Mouse (Mus musculus) adrenal gland, adult (tissue): ENCODE data around the gene Lactbl1.

ENCODE experiments used
- DNase-seq, 2 experiments: peaks; one replicate each; pipeline ENCODE4 v3.0.0; 2022 to 2023; ENCODE audit warnings: low spot score in 1 of 2; ENCODE audit not compliant: inconsistent age in 2 of 2

The Lactbl1 gene

DNA sequence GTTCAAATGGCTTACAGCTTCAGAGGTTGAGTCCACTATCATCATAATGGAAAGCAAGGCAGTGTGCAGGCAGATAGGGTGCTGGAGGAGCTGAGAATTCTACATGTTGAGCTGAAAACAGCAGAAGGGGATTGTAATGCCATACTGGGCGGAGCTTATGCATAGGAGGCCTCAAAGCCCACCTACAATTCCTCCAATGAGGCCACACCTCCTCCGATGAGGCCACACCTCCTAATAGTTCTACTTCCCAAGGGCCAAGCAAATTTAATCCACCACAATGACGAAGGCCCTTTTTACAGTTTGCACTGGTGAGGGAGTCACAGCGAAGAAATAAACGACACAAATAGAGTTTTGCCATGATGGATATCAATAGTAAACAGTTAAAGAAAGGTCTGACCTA lies 14.1 kb downstream of the Lactbl1 start:
- no peak for DNase-seq

DNA sequence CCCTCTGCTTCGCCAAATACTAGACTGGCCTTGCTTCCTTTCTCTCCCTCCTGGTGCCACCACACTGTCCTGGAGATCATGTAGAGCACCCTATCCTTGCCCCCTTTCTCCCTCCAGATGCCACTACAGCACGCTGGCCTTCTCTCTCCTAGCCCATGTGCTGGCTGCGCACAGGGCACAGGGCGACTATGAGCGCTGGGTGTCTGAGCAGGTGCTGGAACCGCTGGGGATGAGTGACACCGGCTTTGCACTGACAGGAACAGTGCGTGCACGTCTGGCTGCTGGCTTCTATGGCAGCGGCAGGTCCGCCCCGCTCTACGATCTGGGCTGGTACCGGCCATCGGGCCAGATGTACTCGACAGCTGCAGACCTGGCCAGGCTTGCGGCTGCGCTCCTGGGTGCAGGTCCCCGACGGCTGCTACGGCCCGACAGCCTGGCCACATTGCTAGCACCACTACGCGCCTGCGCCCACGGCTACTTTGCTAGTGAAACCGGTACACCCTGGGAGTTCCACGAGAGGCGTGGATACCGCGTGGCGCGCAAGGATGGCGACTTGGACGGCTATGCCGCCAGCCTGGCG lies 14.7 kb downstream of the Lactbl1 start:
- peak in 1 of 2 experiments; percentile 30 for DNase-seq

- DNase-seq = peak in 1 of 2 experiments; percentile 30
These were observed 15.3 kb downstream of the Lactbl1 start for GRCm38 (mm10) chr4:136637563-136638229.

GRCm38 (mm10) chr4:136638230-136638750 lies 15.9 kb downstream of the Lactbl1 start:
- DNase-seq = no peak

DNA sequence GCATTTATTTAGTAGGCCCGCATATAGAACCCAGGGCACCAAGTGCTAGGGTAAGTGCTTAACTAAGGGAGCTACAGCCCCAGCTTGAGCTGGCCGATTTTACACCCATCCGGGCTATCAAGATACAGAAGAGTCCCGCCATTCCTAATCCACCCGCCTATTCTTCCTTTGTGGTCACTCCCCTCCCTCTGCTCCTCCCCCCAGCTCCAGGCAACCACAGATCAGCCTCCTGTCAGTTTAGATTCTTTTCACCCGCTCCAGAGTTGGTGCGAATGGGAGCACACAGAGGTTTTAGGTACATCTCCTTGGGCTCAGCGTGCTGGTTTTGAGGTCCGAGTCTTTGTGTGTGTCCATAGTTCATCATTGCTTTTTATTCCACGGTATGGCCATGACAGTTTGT lies 16.5 kb downstream of the Lactbl1 start:
- DNase-seq = no peak

GRCm38 (mm10) chr4:136648922-136649479 lies 26.6 kb downstream of the Lactbl1 start:
- DNase-seq = peak; percentile 72 to 93

- no peak for DNase-seq
These were observed 27.2 kb downstream of the Lactbl1 start for GRCm38 (mm10) chr4:136649480-136650196.

DNA sequence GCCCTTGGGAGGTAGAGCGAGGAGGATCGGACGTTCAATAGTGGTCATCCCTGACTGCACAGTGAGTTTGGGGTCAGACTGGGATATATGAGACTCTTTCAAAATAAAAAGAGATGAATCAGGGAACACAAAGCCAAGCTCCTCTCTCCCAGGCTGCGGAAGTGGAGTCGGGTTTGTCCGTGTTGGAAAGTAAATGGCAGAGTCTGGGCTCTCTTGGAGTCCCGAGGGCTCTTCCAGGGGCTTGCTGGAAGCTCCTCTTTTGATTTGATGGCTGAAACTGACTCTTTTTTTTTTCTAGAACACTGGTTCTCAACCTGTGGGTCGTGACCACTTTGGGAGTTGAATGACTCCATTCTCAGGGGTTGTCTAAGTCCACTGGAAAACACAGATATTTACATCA lies 27.8 kb downstream of the Lactbl1 start:
- no peak for DNase-seq

- DNase-seq = peak in 1 of 2 experiments; percentile 64
These were observed 29.0 kb downstream of the Lactbl1 start for GRCm38 (mm10) chr4:136651357-136651811.

DNA sequence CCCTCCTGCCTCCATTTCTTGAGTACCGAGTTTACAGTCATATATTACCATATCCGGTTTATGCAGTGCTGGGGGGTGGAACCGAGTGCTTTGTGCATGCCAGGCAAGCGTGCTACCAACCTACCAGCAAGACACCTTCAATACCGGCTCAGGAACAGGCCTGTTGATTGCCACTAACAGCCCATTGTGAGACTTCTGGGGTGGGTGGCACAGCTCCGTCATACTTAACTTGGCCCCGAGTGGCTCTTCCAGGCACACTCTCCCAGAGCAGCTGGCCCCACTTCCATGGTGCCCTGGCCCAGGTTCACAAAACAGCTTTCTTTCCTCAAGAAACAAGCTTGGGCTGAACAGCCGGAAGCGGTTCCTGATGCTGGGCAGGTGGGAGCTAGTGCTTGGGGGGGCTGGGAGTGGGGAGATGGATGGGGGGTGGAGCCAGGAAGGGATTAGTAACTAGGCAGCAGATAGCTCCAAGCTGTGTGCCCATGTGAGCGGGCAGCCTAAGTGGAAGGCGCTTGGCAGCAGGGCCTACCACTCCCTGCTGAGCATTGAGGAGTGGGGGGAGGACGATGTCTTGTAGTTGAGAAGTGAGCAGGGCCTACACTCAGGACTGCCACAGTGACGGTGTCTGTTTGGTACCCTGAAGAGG lies 29.6 kb downstream of the Lactbl1 start:
- no peak for DNase-seq

- peak in 1 of 2 experiments; percentile 36 for DNase-seq
These were observed 30.1 kb downstream of the Lactbl1 start for GRCm38 (mm10) chr4:136652528-136652910.

GRCm38 (mm10) chr4:136653019-136653418 lies 30.6 kb downstream of the Lactbl1 start:
- no peak for DNase-seq

- no peak for DNase-seq
These were observed 31.3 kb downstream of the Lactbl1 start for GRCm38 (mm10) chr4:136653692-136654234.

- no peak for DNase-seq
These were observed 35.5 kb downstream of the Lactbl1 start for GRCm38 (mm10) chr4:136657914-136658313.

DNA sequence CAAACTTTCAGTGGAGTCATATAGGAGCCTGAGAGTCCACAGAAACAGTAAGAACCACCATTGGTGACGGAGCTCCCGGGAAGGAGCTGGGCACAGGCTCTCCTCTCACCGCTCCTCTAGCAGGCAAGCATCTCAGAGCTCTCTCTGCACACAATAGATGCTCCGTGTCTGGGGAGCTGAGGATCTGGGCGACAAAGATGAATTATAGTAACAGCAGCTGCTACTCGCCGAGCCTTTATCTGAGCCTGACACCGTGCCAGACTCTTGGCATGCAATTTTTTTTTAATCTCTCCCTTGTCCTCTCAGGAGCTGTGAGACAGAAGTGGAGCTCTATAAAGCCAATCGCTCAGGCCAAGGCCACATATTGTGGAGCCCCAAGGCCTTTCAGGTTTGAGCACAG lies 42.6 kb downstream of the Lactbl1 start:
- DNase-seq = no peak

GRCm38 (mm10) chr4:136666002-136666401 lies 43.6 kb downstream of the Lactbl1 start:
- DNase-seq = no peak

DNA sequence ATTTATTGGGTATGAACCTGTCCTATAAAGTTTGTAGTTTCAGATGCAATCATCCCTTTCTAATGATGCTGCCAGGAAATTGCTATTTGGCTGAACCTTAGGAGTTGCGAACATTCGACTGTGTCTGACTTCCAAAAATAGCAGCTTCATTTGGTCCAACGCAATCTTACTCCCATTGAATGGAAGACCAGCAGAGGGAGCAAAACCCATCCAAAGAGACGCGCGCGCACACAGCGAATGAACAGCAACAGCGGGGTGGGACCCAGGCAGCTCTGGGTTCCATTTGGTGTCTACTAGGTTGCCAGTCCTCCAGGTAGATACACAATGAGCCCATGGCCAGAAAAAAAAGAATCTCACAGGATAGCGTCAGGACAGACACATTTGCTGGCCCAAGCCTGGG lies 45.3 kb downstream of the Lactbl1 start:
- DNase-seq = no peak

DNA sequence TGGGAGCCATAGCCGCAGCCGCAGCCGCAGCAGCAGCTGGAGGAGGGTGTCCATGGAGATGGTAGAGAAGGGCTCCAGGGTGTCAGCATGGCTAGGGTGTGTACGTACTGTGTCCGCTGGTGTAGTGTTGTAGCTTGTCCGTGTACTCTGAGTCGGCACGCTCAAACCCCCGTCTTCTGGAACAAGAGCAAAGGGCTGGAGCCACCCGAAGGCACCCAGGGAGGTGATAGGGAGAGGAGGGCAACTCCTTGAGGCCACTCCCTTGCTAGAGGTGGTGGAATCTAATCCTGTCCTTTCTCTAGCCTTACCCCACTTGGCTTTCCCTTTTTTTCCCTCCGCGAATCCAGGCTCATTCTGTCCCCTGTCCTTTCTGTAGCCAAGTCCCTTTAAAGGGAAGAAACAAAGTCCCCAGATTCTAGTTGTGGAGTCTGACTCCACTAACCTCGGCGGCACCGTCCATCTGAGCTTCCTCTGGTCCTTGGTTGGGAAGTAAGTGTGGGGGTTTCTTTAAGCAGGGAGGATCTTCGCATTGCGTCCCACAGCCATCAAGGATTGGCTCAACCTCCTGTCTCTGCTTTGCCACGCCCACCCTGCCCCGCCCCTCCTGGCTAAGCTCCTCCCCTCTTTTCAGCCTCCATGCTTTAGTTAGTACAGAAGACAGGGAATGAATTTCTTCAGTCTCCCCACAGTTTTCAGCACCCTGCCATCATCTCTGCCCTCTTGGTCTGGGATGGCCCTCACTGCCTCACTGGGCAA lies 50.1 kb downstream of the Lactbl1 start:
- no peak for DNase-seq

DNA sequence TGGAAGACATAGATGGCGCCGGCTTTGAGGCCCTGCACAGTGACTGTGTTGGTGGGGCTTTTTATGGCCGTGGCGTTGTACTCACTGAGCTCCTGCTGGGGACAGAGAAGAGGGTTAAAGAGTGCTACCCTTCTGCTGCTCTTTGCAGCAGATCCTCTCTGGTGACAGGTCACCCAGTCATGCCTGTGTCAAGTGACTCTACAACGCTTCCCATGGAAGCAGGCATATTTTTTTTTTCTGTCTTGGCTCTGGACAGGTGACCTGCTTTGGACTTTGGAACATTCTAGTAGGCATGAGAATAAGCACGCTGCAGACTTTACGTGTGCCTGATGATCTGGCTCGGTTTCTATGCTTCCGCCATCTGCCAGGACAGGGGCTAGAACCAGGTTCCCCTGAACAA lies 53.0 kb downstream of the Lactbl1 start:
- no peak for DNase-seq

DNA sequence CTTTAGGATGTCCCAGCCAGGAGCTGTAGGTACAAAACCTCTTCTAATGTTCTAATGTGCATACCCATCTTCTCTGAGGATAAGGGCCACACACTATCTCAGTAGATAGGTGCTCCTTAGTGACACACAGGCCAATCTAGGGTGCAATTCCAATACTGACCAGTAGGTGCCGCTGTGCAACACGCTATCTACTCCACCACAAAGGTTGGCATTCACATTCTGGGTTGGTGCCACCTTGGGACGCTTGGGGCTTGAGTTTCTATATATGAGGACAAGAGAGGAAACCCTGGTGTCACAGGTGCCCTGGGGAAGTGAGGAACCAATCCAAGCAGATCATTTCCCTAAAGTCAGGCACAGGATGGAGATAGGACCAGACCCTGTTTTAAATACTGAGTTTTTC lies 56.1 kb downstream of the Lactbl1 start:
- peak; percentile 90 to 97 for DNase-seq
